Mouse (Mus musculus) macrophage (primary cell): Measurements from ENCODE around the gene Plcl1. TPM values are rescaled to one million over a fixed set of nuclear protein-coding genes. Genes with fewer than 3 reads are reported as not detected.

Experiments
- H3K27ac ChIP-seq: fragments of 350-480 bp; formaldehyde crosslinking; 2 replicates; pipeline ENCODE4 v1.9.0; 2021
- H3K36me3 ChIP-seq: fragments of 350-480 bp; formaldehyde crosslinking; 2 replicates; pipeline ENCODE4 v1.9.0; 2021; ENCODE audit errors: inconsistent target
- H3K4me3 ChIP-seq: fragments of 350-480 bp; formaldehyde crosslinking; 2 replicates; pipeline ENCODE4 v1.9.0; 2021; ENCODE audit errors: inconsistent target
- H3K79me2 ChIP-seq: fragments of 350-480 bp; formaldehyde crosslinking; 2 replicates; pipeline ENCODE4 v1.9.0; 2021; ENCODE audit errors: inconsistent target
- WGBS: methylation state at CpG from one replicate; pipeline ENCODE4 v1.1.7; 2026; ENCODE audit warnings: inconsistent platforms; ENCODE audit not compliant: missing documents; 5-methylcytosine and 5-hydroxymethylcytosine counted together
- polyA plus RNA-seq: library from polyadenylated mRNA; stranded (reverse); fragments of 250-400 nt; gene quantifications from 3 replicates; pipeline ENCODE4 v1.2.4, GENCODE M21; 2018; ENCODE audit warnings: inconsistent platforms

Plcl1 gene
- polyA plus RNA-seq, 1 experiment from 2014 or later: 0.40 TPM

DNA sequence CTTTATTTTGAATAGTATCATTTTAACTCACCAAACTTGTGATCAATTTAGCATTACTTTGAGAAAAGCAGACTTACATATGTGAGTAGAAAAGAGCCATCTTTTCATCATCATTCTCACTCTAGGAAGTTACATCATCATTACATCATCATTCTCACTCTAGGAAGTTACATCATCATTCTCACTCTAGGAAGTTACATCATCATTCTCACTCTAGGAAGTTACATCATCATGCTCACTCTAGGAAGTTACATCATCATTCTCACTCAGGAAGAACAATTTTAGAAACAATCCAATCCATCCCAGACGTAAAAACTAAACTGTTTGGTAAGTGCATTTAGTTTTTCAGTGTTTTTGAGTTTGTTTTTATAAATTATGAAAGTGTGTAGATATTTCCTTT, 7.8 kb downstream of the Plcl1 start:
- WGBS: 25% methylated on average over 1 of the region's 1 CpGs
- Histone ChIP-seq H3K4me3 (no peak overlapping the region), H3K36me3 (no peaks in the 10 kb centered on the region), H3K79me2 (no peaks in the 10 kb centered on the region), H3K27ac (no peak overlapping the region)

DNA sequence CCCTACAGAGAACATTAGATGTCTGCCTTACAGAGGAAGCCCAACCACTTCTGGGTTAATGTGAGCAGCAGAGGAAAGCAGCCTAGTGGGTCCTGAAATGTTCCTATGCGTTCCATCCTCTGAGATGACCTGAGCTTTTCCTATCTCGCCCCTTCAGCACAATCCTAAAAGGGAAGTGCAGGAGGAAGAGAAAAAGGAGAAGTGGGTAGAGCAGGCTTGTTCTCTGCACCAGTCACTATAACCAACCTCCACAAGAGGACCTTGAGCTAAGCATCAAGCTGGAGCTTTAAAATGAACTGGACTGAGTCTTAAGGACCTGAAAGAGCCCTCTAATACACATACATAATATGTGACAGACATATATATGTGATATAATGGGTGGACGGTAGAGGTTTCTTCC, 13.2 kb downstream of the Plcl1 start:
- 20% methylated on average over 2 of the region's 3 CpGs for WGBS
- Histone ChIP-seq H3K4me3 (no peak overlapping the region), H3K36me3 (no peaks in the 10 kb centered on the region), H3K27ac (no peak overlapping the region), H3K79me2 (no peaks in the 10 kb centered on the region)

DNA sequence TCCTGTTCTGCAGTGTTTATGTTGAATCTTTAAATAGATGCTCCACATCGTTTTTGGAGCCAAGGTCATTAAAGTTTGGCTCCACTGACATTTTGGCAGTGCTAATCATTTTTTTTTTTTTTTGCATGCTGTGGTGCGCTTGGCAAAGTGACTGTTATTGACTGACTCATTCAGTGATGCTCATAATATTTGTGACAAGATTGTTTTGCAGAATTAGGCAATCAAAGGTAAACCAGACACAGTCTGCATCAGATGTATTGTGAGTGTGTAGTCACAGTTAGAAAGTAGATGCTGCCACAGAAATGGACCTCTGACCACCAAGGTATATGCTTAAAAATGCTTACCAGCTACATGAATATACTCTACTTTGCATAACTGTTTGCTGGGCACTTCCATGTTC, 21.9 kb downstream of the Plcl1 start:
- WGBS: 85% methylated on average over 2 of the region's 2 CpGs
- no peaks in the 10 kb centered on the region for H3K36me3 ChIP-seq
- H3K27ac ChIP-seq: no peak overlapping the region
- H3K4me3 ChIP-seq: no peak overlapping the region
- H3K79me2 ChIP-seq: no peaks in the 10 kb centered on the region

DNA sequence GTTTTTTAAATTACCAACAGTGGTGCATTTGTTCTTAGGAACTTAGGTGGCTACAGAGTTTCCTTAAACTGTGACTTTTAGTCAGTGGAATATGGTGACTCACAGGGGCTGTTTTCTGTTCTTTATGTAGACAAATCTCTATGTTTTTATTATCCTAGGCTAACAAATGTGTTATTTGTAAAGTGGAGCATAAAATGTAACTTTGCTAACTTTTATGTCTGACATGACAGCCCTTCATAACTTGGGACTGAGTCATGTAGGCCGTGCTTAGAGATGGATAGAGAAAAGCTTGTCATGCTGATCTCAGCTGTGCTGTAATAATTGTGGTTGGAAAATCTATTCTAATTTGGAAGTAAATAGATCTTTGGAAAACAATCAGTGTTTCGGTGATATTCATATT, 23.3 kb downstream of the Plcl1 start:
- no peaks in the 10 kb centered on the region for H3K36me3 ChIP-seq
- WGBS: 100% methylated on average over 2 of the region's 2 CpGs

DNA sequence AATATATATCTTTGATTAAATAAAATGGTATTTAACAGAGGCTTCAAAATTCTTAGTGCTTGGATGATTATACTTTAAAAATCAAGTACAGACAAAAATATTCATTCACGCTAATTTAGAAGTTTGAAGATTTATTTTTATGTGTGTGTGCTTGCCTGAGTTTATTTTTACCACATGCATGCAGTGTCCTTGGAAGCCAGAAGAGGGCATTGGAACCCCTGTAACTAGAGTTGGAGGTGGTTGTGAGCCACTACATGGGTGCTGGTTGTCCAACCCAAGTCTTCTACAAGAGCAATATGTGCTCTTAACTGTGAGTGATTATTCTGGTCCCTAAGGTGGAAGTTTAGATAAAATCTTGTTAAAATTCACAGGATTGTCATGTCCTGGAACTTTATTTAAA, 24.0 kb downstream of the Plcl1 start:
- Histone ChIP-seq H3K36me3 (no peaks in the 10 kb centered on the region), H3K79me2 (no peaks in the 10 kb centered on the region), H3K27ac (no peak overlapping the region), H3K4me3 (no peak overlapping the region)
- WGBS: 100% methylated on average over 1 of the region's 1 CpGs

More for the DNA sequence above, 23.3 kb downstream of the Plcl1 start:
- Histone ChIP-seq H3K4me3 (no peak overlapping the region), H3K27ac (no peak overlapping the region), H3K79me2 (no peaks in the 10 kb centered on the region)

DNA sequence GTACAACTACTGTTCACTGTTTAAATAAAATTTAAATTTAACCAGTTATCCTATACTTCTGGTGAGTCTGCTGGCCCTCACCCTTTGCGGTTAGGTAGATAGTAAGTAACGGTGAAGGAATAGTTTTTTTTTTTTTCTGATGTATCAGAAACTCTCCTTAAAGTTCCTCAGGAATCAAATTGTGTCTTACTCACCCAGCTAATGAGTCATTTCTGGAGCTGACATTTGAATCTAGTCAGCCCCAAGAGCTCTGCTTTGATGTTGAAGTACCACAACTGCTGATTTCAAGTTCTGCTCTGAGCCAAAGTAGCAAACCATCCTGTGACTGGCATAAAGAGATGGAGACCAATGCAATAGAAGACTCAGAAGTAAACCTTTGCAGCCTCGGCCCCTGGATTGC, 24.9 kb downstream of the Plcl1 start:
- H3K36me3 ChIP-seq: no peaks in the 10 kb centered on the region
- H3K4me3 ChIP-seq: no peak overlapping the region
- WGBS: 100% methylated on average over 2 of the region's 3 CpGs
- H3K27ac ChIP-seq: no peak overlapping the region
- H3K79me2 ChIP-seq: no peaks in the 10 kb centered on the region

DNA sequence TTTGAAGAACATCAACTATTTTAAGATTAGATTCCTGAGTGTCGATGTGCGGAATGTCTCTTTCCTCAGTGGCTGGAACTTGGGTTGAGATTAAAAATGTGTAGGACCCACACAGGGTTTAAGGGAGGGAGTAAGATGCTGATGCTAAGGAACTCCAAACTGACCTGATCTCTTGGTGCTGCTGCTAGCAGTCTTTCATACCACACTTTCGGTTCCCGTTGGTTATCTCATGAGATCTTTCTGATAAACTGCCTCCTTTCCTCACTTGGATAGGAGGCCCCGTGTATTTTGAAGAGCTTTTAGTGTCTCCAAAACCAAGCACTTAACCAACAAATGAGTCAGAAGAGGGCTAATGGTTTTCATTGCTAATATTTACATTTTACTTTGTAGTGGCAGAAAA, 30.9 kb downstream of the Plcl1 start:
- 35% methylated on average over 5 of the region's 5 CpGs for WGBS

DNA sequence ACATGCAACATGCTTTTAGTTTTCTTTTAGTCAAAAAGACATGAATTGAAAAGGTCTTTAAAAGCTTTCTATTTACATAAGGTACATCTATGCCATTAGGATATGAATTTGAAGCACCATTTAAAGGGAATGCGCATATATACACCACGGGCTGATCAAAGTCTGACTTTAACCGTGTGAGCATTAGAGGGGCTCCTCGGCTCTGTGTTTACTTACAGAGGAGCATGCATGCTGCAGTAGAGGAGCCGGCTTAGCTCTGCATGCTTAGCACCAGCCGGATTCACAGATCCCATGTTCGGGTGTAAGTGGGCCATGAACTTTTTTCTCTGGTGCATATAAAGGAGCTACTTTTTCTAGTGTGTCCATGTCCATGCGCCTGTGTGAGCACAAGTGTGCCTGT, 31.4 kb downstream of the Plcl1 start:
- H3K79me2 ChIP-seq: no peaks in the 10 kb centered on the region
- WGBS: 36% methylated on average over 8 of the region's 8 CpGs
- no peak overlapping the region for H3K27ac ChIP-seq
- no peaks in the 10 kb centered on the region for H3K36me3 ChIP-seq
- no peak overlapping the region for H3K4me3 ChIP-seq

More for the DNA sequence above, 30.9 kb downstream of the Plcl1 start:
- Histone ChIP-seq H3K36me3 (no peaks in the 10 kb centered on the region), H3K79me2 (no peaks in the 10 kb centered on the region), H3K27ac (no peak overlapping the region), H3K4me3 (no peak overlapping the region)

DNA sequence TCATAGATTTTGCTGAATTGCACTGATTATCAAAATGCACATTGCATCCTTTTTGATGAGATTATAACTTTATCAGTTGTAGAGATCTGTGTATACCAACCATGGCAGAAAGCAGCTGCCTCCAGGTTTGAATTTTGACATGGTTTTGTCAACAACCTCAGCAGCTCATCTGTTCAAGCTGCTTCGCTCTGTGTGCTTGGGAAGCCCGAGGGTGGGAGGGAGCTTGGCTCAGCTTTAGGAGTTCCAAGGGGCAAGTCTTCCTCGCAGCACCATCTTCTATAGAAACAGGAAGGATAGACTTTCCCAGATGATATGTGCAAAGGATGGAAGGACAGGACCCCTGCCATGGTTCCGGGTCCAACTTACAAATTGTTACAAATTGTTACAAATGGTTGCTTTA, 32.9 kb downstream of the Plcl1 start:
- no peak overlapping the region for H3K4me3 ChIP-seq
- no peaks in the 10 kb centered on the region for H3K36me3 ChIP-seq
- 97% methylated on average over 4 of the region's 4 CpGs for WGBS
- H3K79me2 ChIP-seq: no peaks in the 10 kb centered on the region
- no peak overlapping the region for H3K27ac ChIP-seq

DNA sequence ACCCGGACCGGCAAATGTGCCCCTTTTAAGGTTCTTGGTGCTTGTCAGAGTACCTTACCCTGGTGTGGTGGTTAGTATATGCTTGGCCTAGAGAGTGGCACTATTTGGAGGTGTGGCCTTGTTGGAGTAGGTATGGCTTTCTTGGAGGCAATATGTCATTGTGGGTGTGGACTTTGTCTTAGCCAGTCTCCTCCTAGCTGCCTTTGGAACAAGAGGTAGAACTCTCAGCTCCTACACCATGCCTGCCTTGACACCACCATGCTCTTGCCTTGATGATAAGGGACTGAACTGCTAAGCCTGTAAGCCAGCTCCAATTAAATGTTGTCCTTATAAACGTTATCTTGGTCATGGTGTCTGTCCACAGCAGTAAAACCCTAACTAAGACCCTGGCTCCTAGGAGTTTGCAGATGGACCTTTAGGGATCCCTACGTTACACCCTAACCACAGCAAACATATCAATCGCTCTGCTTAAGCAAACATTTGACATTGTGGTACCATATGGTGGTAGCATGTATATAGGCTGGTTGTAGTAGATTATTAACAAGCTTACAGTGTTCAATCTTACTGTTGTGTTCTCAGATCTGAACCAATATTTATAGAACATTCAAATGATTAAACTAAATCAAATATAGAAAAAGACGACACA, 39.4 kb downstream of the Plcl1 start:
- H3K79me2 ChIP-seq: no peaks in the 10 kb centered on the region
- no peak overlapping the region for H3K27ac ChIP-seq
- H3K36me3 ChIP-seq: no peaks in the 10 kb centered on the region
- 96% methylated on average over 6 of the region's 6 CpGs for WGBS
- no peak overlapping the region for H3K4me3 ChIP-seq

DNA sequence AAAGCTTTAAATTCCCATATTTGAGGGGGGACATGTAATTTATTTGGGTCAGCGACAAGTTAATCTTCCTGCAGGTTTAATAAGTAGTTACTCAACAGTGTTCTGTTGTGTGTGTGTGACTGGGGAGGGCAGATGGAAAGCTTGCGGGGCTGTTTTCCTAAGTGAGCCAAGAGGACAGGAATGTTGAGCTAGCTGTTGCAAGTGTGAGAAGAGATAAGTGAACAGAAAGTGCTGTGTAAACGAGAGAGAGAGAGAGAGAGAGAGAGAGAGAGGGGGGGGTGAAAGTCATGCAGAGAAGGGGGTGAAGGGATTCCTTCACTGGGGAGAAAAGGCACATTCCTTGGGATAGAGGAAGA, 39.9 kb downstream of the Plcl1 start:
- H3K27ac ChIP-seq: no peak overlapping the region
- no peak overlapping the region for H3K4me3 ChIP-seq
- 72% methylated on average over 3 of the region's 3 CpGs for WGBS
- H3K79me2 ChIP-seq: no peaks in the 10 kb centered on the region
- H3K36me3 ChIP-seq: no peaks in the 10 kb centered on the region

DNA sequence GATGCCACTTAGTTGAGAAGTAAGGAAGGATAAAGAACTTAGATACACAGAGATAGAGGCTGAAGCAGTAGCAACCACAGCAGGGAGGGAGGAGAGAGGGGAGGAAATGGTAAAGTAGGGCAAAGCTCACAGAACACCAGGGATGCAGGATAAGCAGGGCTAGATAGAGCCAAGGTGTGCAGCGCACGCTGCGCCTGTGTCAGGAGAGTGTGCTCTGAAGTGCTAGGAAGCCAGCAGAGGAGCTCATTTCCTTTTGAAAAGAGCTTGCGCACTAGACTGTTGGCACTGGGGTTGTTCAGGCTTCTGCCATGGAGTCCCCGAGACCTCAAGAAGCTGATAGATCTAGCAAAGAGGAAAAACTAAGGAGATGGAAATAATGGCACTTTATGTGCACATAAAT, 40.6 kb downstream of the Plcl1 start:
- 51% methylated on average over 5 of the region's 5 CpGs for WGBS
- H3K36me3 ChIP-seq: no peaks in the 10 kb centered on the region
- no peaks in the 10 kb centered on the region for H3K79me2 ChIP-seq
- no peak overlapping the region for H3K27ac ChIP-seq
- H3K4me3 ChIP-seq: no peak overlapping the region

DNA sequence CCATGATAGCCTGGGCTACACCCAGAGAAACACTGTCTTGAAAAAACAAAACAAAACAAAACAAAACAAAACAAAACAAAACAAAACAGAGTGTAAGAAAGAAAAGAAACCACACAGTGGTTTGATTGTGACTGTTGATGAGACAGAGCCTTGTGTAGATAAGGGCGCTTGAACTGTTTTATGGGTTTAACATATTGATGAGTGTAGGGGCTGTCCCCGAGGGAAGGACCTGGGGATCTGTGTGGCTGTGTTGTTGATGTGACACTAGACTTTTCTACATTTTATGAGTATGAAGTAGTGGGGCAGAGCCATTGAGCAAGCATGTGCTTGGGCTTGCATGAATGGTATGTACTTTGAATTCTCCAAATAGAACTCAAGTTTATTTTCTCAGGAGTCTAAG, 41.2 kb downstream of the Plcl1 start:
- 95% methylated on average over 2 of the region's 2 CpGs for WGBS
- no peak overlapping the region for H3K27ac ChIP-seq
- H3K36me3 ChIP-seq: no peaks in the 10 kb centered on the region
- H3K4me3 ChIP-seq: no peak overlapping the region
- H3K79me2 ChIP-seq: no peaks in the 10 kb centered on the region

DNA sequence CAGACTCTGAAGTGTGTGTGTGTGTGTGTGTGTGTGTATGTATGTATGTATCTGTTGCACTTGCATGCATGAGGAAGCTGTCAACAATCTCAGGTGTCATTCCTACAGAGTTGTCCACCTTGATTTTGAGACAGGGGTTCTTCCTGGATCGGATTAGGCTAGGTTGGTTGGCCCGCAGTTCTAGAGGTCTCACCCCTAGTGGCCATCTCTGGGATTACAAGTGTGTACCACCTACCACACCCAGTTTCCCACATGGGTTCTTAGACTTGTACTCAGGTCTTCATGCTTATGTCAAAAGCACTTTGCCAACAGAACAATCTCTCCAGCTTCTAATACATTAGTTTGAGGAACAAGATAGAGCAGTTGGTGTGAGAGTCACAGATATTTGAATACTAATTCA, 41.9 kb downstream of the Plcl1 start:
- no peaks in the 10 kb centered on the region for H3K79me2 ChIP-seq
- no peaks in the 10 kb centered on the region for H3K36me3 ChIP-seq
- 90% methylated on average over 2 of the region's 2 CpGs for WGBS
- H3K4me3 ChIP-seq: no peak overlapping the region
- H3K27ac ChIP-seq: no peak overlapping the region

DNA sequence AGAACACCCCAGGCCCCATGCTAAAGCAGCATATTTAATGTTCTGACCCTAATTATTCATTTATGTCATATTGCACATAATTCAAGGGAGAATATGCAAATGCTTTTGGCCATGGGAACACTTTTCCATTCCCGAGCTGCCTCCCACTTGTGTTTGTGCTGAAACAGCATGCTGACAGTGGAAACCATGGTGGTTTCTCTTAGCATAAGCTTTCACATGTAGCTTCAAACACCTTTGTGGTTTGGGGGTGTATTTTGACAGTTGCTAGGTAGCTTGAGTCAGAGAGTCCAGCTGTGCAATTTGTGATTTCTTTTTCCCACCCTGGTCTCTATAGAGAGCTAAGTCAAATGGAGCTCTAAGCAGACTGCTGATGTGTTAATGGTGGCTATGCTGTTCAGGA, 42.4 kb downstream of the Plcl1 start:
- WGBS: 92% methylated on average over 1 of the region's 1 CpGs
- Histone ChIP-seq H3K27ac (no peak overlapping the region), H3K4me3 (no peak overlapping the region)

DNA sequence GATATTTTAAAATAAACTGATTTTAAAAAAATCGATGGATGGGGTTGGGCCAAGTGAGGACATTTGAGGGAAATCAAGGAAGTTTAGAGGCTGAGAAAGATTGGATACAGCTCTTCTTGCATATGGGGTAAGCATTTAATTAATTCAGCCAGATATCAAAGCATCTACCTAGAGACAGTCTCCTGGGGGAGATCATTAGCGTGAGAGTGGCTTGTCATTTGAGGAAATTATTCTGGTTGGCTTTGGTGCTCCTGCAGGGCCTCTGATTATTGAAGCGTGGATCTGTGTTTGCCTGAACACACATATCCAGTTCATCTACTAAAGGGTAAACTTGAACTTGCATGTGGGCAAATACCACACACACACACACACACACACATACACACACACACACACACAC, 44.1 kb downstream of the Plcl1 start:
- Histone ChIP-seq H3K4me3 (no peak overlapping the region), H3K36me3 (no peaks in the 10 kb centered on the region), H3K27ac (no peak overlapping the region), H3K79me2 (no peaks in the 10 kb centered on the region)
- 94% methylated on average over 3 of the region's 3 CpGs for WGBS

More for the DNA sequence above, 42.4 kb downstream of the Plcl1 start:
- H3K36me3 ChIP-seq: no peaks in the 10 kb centered on the region
- H3K79me2 ChIP-seq: no peaks in the 10 kb centered on the region
